Mouse (Mus musculus) hindbrain, embryonic 14.5 days (tissue): ENCODE data around the gene Lrch1. TPM values are rescaled to one million over a fixed set of nuclear protein-coding genes. Genes with fewer than 3 reads are reported as not detected.

Experiments used
- ATAC-seq: fragments of 200-750 bp; cut with Nextera tagmentation; 2 replicates; pipeline ENCODE4 v1.8.0; 2017; ENCODE audit warnings: moderate number of reproducible peaks, mild to moderate bottlenecking, moderate TSS enrichment, moderate library complexity; ENCODE audit not compliant: low FRiP score
- DNase-seq: peaks from one replicate; pipeline ENCODE4 v3.0.0-alpha.2; 2015; ENCODE audit warnings: low spot score
- H3K27ac ChIP-seq: fragments of 300-500 bp; sonication (generic); 2 replicates; pipeline ENCODE4 v1.5.1; 2014; ENCODE audit warnings: mild to moderate bottlenecking, moderate library complexity
- H3K27me3 ChIP-seq: fragments of 300-500 bp; sonication (generic); 2 replicates; pipeline ENCODE4 v1.6.1; 2014; ENCODE audit warnings: mild to moderate bottlenecking, low read length, mixed read lengths; ENCODE audit not compliant: control insufficient read depth, insufficient read depth
- H3K36me3 ChIP-seq: fragments of 300-500 bp; sonication (generic); replicated peaks from 2 replicates; pipeline ENCODE4 v1.6.1; 2014; ENCODE audit not compliant: control insufficient read depth, insufficient read depth
- H3K4me1 ChIP-seq: fragments of 300-500 bp; sonication (generic); replicated peaks from 2 replicates; pipeline ENCODE4 v1.6.1; 2014; ENCODE audit warnings: antibody characterized with exemption, low read length, mixed read lengths; ENCODE audit not compliant: control insufficient read depth, insufficient read depth
- H3K4me2 ChIP-seq: fragments of 300-500 bp; sonication (generic); replicated peaks from 2 replicates; pipeline ENCODE4 v1.6.1; 2014; ENCODE audit warnings: mild to moderate bottlenecking, moderate library complexity
- H3K4me3 ChIP-seq: fragments of 300-500 bp; sonication (generic); replicated peaks from 2 replicates; pipeline ENCODE4 v1.5.1; 2014; ENCODE audit warnings: mild to moderate bottlenecking, low read length
- H3K9ac ChIP-seq: fragments of 300-500 bp; sonication (generic); 2 replicates; pipeline ENCODE4 v1.6.1; 2014
- H3K9me3 ChIP-seq: fragments of 300-500 bp; sonication (generic); 2 replicates; pipeline ENCODE4 v1.6.1; 2016; ENCODE audit warnings: low read length; ENCODE audit not compliant: control insufficient read depth
- WGBS: fragments of 180-500 bp; shearing (Covaris S2); extraction: QIAGEN DNeasy Blood & Tissue Kit; methylation state at CpG from one replicate; pipeline ENCODE4 v1.1.7; 2014; 5-methylcytosine and 5-hydroxymethylcytosine counted together
- polyA plus RNA-seq: library from polyadenylated mRNA; unstranded; fragments of >200 nt; fragmentation: Nextera tagmentation; extraction: Ambion mirVana; gene quantifications from 2 replicates; pipeline ENCODE4 v1.2.1, GENCODE M21; 2014

The Lrch1 gene
- polyA plus RNA-seq, 1 experiment from 2014 or later: 22.0 TPM

DNA sequence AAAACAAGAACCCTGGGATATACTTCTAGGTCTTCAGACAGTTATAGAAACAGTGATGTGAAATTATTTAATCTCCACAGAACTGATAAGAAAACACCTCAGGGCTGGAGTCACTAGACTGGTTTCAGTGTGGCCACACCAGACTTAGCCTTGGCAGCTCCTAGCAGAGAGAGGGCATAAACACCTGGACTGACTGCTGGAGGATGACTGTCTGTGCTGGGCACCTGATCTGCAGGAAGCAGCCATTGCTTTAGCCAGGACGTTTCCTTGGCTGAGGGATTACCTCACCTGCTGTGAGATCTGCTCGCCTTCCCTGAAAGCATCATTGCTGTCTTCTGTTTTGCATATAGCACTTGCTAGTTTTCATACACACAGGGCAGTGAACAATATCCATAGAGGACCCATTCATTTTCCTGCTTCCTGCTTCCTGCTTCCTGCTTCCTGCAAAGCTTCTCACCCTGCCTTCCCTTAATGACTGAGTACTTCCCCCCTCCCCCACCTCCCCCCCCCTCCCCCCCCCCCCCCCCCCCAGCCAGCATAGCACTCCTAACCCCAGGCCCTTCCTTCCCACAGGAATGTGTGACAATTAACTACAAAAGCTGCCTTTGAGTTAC is 101.9 kb downstream of the Lrch1 start:
- ATAC-seq: no peak
- H3K27me3 ChIP-seq: no peaks in the 10 kb centered on the region
- H3K9me3 ChIP-seq: no peaks in the 10 kb centered on the region
- 13% methylated on average over 2 of the region's 2 CpGs for WGBS
- no peak overlapping the region for H3K9ac ChIP-seq
- H3K4me3 ChIP-seq: no peak overlapping the region
- no peak overlapping the region for H3K4me2 ChIP-seq
- DNase-seq: no peak
- H3K4me1 ChIP-seq: peaks cover 18% of the 10 kb centered on the region
- peak overlapping the region; percentile 27 for H3K27ac ChIP-seq
- H3K36me3 ChIP-seq: no peaks in the 10 kb centered on the region

DNA sequence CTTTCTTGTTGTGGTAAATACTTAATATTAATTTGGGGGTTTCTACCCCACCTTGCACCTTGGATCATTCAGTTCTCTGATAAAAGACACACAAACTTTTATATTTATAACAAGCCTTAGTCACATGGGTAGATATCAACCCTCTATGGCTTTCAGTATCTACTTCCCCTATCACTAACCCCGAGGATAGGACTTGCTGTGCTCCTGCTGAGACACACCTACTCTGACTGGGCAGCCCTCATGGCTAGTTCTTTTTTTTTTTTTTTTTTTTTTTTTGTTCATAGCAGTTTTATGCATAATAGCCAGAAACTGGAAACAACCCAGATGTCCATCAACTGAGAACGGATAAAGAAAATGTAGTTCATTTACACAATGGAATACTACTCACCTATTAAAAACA is 106.0 kb downstream of the Lrch1 start:
- Histone ChIP-seq H3K36me3 (no peaks in the 10 kb centered on the region), H3K4me2 (no peak overlapping the region), H3K4me3 (no peak overlapping the region), H3K4me1 (peaks cover 11% of the 10 kb centered on the region; the same call in 1 of the 2 replicates), H3K9me3 (no peaks in the 10 kb centered on the region), H3K27ac (no peak overlapping the region), H3K27me3 (no peaks in the 10 kb centered on the region), H3K9ac (no peak overlapping the region)
- 81% methylated on average over 2 of the region's 2 CpGs for WGBS
- no peak for ATAC-seq
- DNase-seq: no peak

DNA sequence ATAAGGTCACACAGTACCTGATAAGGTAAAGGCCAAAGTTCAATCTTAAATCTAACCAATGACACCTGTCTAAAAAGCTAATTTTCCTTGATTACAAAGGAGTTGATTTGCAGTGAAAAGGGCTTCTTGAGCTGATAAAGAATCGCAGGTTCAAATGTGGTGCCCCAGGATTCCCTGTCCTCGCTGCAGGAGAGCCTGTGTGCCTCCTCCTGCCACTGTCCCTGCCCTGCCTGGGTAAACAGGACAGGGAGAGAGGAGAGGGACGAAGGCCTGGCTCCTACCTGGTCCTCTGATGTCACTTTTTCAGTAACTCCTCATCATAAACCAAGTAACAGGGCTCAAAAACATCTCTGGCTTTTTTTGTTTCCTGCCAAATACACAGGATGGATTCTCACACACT is 106.4 kb downstream of the Lrch1 start:
- Histone ChIP-seq H3K4me3 (no peak overlapping the region), H3K27me3 (no peaks in the 10 kb centered on the region), H3K36me3 (no peaks in the 10 kb centered on the region), H3K4me2 (no peak overlapping the region), H3K27ac (no peak overlapping the region), H3K4me1 (peaks cover 7% of the 10 kb centered on the region; the same call in 1 of the 2 replicates), H3K9ac (no peak overlapping the region), H3K9me3 (no peaks in the 10 kb centered on the region)
- no peak for DNase-seq
- no peak for ATAC-seq
- 83% methylated on average over 3 of the region's 3 CpGs for WGBS

DNA sequence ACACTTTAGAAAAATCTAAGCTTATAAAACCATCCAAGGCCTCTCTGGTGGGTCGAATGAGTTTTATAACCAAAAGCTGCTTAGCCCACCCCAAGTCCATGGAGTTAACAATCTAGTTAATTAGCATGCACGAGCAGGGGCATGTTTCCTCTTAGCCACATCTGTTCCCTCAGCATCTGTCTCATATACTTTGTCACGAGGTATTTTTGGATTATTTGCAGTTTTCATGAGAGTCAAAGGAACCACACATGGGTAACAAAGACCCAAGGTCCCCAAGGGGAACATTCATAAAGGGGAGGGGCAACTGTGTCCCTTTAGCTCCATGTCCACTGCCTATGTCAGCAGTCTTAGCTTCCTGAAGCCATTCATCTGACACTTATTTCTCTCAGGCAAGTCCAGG is 106.9 kb downstream of the Lrch1 start:
- no peaks in the 10 kb centered on the region for H3K9me3 ChIP-seq
- DNase-seq (no peak), ATAC-seq (no peak)
- H3K4me1 ChIP-seq: peaks cover 6% of the 10 kb centered on the region; the same call in 1 of the 2 replicates
- no peak overlapping the region for H3K9ac ChIP-seq
- H3K36me3 ChIP-seq: no peaks in the 10 kb centered on the region
- no peak overlapping the region for H3K4me2 ChIP-seq
- no peak overlapping the region for H3K27ac ChIP-seq
- H3K4me3 ChIP-seq: no peak overlapping the region
- WGBS: 50% methylated on average over 3 of the region's 3 CpGs
- no peaks in the 10 kb centered on the region for H3K27me3 ChIP-seq

DNA sequence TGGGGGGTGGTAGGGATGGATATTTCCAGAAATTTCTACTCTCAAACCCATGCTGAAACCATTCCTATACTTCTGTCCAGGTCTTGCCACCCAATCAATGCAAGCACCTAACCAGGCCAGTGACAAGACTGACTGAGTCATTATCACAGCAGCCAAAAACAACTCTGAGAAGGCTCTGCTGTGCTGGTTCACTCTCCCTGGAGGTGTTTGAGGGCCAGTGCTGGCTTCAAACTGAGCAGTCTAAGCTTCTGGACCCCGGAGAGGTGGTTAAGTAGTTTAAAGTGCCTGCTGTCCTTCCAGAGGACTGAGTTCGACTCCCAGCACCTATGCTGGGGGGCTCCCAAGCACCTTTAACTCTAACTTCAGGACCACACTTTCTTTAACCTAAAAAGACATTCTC is 107.3 kb downstream of the Lrch1 start:
- Histone ChIP-seq H3K4me2 (no peak overlapping the region), H3K4me3 (no peak overlapping the region), H3K9me3 (no peaks in the 10 kb centered on the region), H3K27ac (no peak overlapping the region), H3K27me3 (no peaks in the 10 kb centered on the region), H3K36me3 (no peaks in the 10 kb centered on the region), H3K4me1 (0 out of 2 replicates have a peak, but pooled peaks cover under 1% of the 10 kb centered on the region), H3K9ac (no peak overlapping the region)
- DNase-seq (no peak), ATAC-seq (no peak)
- 90% methylated on average over 2 of the region's 2 CpGs for WGBS

DNA sequence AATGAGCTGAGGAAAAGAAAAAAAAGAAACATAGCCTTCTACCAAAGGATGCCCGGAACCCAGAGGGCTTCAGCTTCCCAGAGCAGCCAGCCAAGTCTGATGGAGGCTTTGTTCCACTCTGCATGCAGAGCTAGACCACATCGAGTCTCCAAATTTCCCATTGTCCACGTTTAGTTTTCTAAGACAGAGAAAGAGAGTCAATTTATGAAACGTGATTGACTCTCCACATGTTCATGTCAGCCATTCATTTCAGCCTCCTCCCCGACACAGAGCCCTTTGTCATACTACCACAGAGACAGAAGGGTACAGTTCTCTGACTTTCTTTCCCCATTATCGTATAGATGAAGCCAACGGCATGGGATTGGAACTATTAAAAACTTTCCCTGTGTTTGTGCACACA is 108.9 kb downstream of the Lrch1 start:
- Histone ChIP-seq H3K4me2 (no peak overlapping the region), H3K4me1 (no peaks in the 10 kb centered on the region), H3K9ac (no peak overlapping the region), H3K9me3 (no peaks in the 10 kb centered on the region), H3K36me3 (no peaks in the 10 kb centered on the region), H3K4me3 (no peak overlapping the region), H3K27me3 (no peaks in the 10 kb centered on the region), H3K27ac (no peak overlapping the region)
- 74% methylated on average over 7 of the region's 7 CpGs for WGBS
- ATAC-seq (no peak), DNase-seq (no peak)

DNA sequence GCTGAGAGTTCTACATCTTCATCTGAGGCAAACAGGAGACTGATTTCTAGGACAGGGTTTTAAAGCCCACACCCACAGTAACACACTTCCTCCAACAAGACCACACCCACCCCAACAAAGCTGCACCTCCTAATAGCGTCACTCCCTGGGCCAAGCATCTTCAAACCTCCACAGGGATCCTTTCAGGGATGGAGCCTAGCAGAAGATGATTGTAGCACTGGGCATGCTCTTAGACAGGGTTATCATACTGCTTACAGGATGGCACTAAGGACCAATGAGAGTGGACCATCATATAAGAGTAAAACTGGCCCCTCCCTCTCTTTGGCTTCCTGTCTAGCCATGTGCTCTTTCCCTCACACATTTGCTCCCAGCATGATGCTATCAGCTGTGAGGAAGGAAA is 112.7 kb downstream of the Lrch1 start:
- H3K27me3 ChIP-seq: no peaks in the 10 kb centered on the region
- DNase-seq (no peak), ATAC-seq (no peak)
- WGBS: 64% methylated on average over 1 of the region's 1 CpGs
- no peak overlapping the region for H3K4me3 ChIP-seq
- no peak overlapping the region for H3K27ac ChIP-seq
- no peaks in the 10 kb centered on the region for H3K9me3 ChIP-seq
- no peaks in the 10 kb centered on the region for H3K4me1 ChIP-seq
- H3K36me3 ChIP-seq: no peaks in the 10 kb centered on the region
- H3K4me2 ChIP-seq: no peak overlapping the region
- no peak overlapping the region for H3K9ac ChIP-seq

DNA sequence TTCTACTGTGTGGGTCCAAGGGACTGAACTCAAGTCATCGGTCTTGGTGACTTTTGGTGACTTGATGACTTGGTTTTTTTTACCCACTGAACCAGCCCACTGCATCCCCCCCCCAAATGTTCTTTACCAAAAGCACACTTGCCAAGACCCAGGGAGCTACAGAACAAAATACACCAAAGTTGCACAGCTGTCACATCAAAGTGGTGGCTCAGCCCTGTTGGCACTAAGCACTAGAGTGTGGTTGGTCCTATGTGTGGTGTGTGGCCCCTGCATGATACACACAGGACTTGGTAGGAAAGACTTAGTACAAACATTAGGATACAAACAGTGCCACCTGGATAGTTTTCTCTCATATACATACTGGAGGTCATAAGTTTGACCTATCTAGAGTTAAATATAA is 113.5 kb downstream of the Lrch1 start:
- no peaks in the 10 kb centered on the region for H3K36me3 ChIP-seq
- no peaks in the 10 kb centered on the region for H3K27me3 ChIP-seq
- ATAC-seq: no peak
- no peak overlapping the region for H3K4me2 ChIP-seq
- H3K27ac ChIP-seq: no peak overlapping the region
- H3K9me3 ChIP-seq: no peaks in the 10 kb centered on the region
- H3K9ac ChIP-seq: no peak overlapping the region
- H3K4me1 ChIP-seq: peaks cover 4% of the 10 kb centered on the region; the same call in 1 of the 2 replicates
- WGBS: 93% methylated on average over 1 of the region's 1 CpGs
- no peak for DNase-seq
- H3K4me3 ChIP-seq: no peak overlapping the region

DNA sequence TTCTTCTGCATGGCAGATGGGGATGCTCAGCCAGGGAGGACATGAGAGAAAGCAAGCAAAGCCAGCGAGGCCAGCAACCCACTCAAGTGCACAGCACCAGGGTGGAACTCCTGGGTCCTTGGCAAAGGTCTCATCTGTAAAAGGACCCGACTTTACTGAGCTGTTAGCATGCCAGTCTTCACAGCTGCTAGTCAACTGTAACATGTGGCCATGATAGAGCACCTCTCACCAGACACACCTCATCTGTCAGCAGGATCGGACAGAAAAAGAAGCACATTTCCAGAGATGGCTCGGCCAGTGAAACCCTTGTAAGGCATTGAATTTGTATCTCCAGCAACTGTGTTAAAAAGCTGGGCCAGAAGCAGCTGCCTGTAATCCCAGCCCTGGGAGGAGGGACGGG is 116.0 kb downstream of the Lrch1 start:
- 81% methylated on average over 5 of the region's 5 CpGs for WGBS
- Histone ChIP-seq H3K9me3 (no peaks in the 10 kb centered on the region), H3K36me3 (no peaks in the 10 kb centered on the region), H3K9ac (no peak overlapping the region), H3K27me3 (no peaks in the 10 kb centered on the region), H3K4me3 (no peak overlapping the region), H3K27ac (no peak overlapping the region), H3K4me2 (no peak overlapping the region), H3K4me1 (peaks cover 7% of the 10 kb centered on the region; the same call in 1 of the 2 replicates)
- no peak for ATAC-seq
- no peak for DNase-seq

DNA sequence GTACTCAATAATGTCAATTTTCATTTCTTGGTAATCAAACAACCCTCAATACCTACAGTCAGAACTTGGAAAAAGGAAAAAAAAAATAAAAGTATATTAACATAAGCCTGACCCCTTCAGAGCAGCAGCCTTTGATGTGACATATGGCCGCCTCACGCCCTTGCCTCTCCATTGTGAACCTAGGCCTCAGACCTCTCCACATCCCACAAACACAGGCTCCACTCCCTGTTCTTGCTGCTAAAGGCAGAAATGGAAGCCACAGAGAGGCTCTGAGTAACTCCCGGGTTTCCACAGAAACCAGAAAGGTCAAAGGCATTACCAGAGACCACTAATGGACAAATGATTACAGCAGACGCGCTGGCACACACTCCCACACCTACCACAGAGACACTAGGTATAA is 116.6 kb downstream of the Lrch1 start:
- ATAC-seq (no peak), DNase-seq (no peak)
- Histone ChIP-seq H3K4me3 (no peak overlapping the region), H3K36me3 (no peaks in the 10 kb centered on the region), H3K27ac (no peak overlapping the region), H3K4me1 (peaks cover 7% of the 10 kb centered on the region; the same call in 1 of the 2 replicates), H3K9ac (no peak overlapping the region), H3K9me3 (no peaks in the 10 kb centered on the region), H3K4me2 (no peak overlapping the region), H3K27me3 (no peaks in the 10 kb centered on the region)
- 67% methylated on average over 5 of the region's 5 CpGs for WGBS
